Mouse (Mus musculus) embryonic facial prominence, embryonic 10.5 days (tissue): Measurements from ENCODE around the gene C330021F23Rik. TPM values are rescaled to one million over a fixed set of nuclear protein-coding genes. Genes with fewer than 3 reads are reported as not detected.

Source experiments
- DNase-seq: peaks from one replicate; pipeline ENCODE4 v3.0.0-alpha.2; 2017; ENCODE audit warnings: low spot score
- H3K27ac ChIP-seq: fragments of 300-500 bp; sonication (generic); replicated peaks from 2 replicates; pipeline ENCODE4 v1.5.1; 2016; ENCODE audit warnings: mild to moderate bottlenecking
- H3K27me3 ChIP-seq: fragments of 300-500 bp; sonication (generic); replicated peaks from 2 replicates; pipeline ENCODE4 v1.6.1; 2016; ENCODE audit warnings: low read depth, mild to moderate bottlenecking; ENCODE audit not compliant: poor library complexity, severe bottlenecking
- H3K36me3 ChIP-seq: fragments of 300-500 bp; sonication (generic); replicated peaks from 2 replicates; pipeline ENCODE4 v1.6.1; 2016; ENCODE audit warnings: mild to moderate bottlenecking, moderate library complexity
- H3K4me1 ChIP-seq: fragments of 300-500 bp; sonication (generic); 2 replicates; pipeline ENCODE4 v1.6.1; 2016
- H3K4me3 ChIP-seq: fragments of 300-500 bp; sonication (generic); 2 replicates; pipeline ENCODE4 v1.5.1; 2016; ENCODE audit warnings: mild to moderate bottlenecking, moderate library complexity
- H3K9me3 ChIP-seq: fragments of 300-500 bp; sonication (generic); 2 replicates; pipeline ENCODE4 v1.6.1; 2016; ENCODE audit warnings: mild to moderate bottlenecking
- WGBS: fragments of 180-500 bp; shearing (Covaris S2); methylation state at CpG from one replicate; pipeline ENCODE4 v1.1.7; 2016; 5-methylcytosine and 5-hydroxymethylcytosine counted together
- polyA plus RNA-seq: library from polyadenylated mRNA; unstranded; fragments of >200 nt; fragmentation: Nextera tagmentation; extraction: Ambion mirVana; gene quantifications from 2 replicates; pipeline ENCODE4 v1.2.1, GENCODE M21; 2016

The C330021F23Rik gene
- 6.8 and 7.1 TPM in 2 replicates for polyA plus RNA-seq

DNA sequence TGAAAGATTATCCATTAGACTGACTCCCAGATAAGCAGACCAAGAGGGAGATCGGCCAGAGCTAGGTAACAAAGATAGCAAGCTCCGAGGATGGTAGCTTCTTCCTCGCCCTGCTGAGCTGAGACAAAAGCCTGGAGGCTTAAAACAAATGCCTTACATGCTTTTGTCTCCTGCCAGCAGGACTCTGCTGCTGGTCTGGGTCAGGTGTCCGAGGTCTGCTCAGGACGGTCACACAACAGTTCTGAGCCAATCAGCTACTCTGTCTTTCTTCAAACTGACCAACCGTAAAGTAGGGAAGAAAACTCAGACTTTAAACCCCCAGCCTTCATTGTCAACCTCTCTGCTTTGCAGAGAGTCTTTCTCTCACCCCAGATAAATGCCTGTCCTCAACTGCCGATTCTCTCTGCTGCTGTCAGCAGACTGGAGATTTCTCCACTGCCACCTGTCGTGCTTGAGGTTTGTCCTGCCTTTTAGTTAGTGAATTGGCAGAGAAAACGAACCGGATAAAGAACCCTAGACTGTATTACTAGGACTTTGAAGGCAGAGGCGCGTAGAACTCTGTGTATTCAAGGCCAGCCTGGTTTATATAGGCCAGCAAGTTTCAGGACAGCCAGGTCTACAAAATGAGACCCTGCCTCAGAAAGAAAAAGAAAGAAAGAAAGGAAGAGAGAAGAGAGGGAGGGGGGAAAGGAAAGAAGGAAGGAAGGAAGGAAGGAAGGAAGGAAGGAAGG lies at the start of gene C330021F23Rik:
TSS of gene C330021F23Rik (plus strand) at position 350 of the 731 bp plus-strand sequence.
- Histone ChIP-seq H3K9me3 (no peaks in the 10 kb centered on the region), H3K27ac (peak within 1 kb of the TSS; percentile 86), H3K4me1 (peaks cover 22% of the 10 kb centered on the region), H3K36me3 (no peaks in the 10 kb centered on the region), H3K4me3 (peak within 1 kb of the TSS; percentile 53), H3K27me3 (no peaks in the 10 kb centered on the region)
- 2% methylated on average over 12 of the region's 12 CpGs for WGBS
- peak; percentile 64 for DNase-seq

DNA sequence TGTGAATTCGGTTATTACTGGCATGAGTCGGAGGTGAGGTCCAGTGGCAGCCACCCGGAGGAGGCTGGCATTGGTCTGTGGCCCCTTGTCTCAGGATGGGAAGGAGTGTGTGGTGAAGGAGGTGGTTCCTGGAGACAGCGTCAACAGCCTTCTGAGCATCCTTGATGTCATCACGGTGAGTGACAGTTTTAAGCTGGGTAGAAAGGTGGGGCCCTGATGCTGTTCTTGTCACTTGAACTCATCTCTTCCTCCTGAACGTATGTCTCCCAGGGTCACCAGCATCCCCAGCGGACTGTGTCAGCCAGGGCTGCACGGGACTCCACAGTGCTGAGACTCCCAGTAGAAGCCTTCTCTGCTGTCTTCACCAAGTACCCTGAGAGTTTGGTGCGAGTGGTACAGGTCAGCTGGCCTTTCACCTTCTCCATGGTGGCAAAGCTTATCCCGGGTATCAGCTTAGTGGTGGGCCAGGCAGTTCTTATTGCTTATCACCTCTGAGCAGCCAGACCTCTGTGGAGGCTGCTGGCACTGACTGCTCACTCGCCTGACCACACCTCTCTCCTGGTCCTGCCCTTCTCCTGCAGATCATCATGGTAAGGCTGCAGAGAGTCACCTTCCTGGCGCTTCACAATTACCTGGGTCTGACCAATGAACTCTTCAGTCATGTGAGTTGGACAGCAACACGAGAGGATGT lies 45.6 kb upstream of the C330021F23Rik start:
- Histone ChIP-seq H3K36me3 (peaks cover 52% of the 10 kb centered on the region), H3K4me3 (no peak overlapping the region), H3K27ac (no peak overlapping the region), H3K4me1 (peaks cover 3% of the 10 kb centered on the region; the same call in 1 of the 2 replicates), H3K9me3 (no peaks in the 10 kb centered on the region), H3K27me3 (no peaks in the 10 kb centered on the region)
- 92% methylated on average over 13 of the region's 13 CpGs for WGBS
- no peak for DNase-seq

DNA sequence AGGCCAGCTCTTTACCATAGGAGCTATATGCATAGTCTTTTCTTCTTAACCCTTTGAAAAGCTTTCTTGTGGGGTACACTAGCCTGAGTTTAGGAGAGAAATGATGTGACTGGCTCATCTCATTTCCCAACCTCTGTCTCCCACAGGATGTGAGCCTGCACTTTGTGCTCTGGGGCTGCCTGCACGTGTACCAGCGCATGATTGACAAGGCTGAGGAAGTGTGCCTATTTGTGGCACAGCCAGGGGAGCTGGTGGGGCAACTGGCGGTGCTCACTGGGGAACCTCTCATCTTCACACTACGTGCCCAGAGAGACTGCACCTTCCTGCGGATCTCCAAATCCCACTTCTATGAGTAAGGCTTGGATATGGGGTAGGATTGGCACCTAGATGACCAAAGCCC lies 37.0 kb upstream of the C330021F23Rik start:
- H3K27me3 ChIP-seq, result no peaks in the 10 kb centered on the region
- WGBS, result 89% methylated on average over 5 of the region's 5 CpGs
- H3K36me3 ChIP-seq, result peaks cover 45% of the 10 kb centered on the region
- H3K4me1 ChIP-seq, result no peaks in the 10 kb centered on the region
- H3K27ac ChIP-seq, result no peak overlapping the region
- no peak overlapping the region for H3K4me3 ChIP-seq
- H3K9me3 ChIP-seq, result no peaks in the 10 kb centered on the region
- no peak for DNase-seq

DNA sequence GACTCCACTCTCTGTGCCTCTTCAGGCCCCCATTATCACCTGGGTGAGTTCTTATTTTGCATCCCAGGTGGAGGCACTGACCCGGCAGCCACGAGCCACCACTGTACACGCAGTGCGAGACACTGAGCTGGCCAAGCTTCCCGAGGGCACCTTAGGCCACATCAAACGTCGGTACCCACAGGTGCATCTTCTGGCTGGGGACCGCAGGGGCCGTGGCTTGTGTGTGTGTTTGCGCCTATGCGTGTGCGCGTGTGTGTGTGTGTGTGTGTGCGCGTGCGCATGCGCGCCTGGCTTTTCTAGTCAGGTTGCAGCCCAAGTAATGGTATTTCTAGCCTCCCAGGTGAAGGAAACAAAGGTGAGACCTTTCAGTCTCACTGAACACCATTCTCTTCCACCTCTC lies 35.9 kb upstream of the C330021F23Rik start:
- no peaks in the 10 kb centered on the region for H3K27me3 ChIP-seq
- no peak for DNase-seq
- H3K4me3 ChIP-seq, result no peak overlapping the region
- H3K27ac ChIP-seq, result no peak overlapping the region
- no peaks in the 10 kb centered on the region for H3K4me1 ChIP-seq
- H3K36me3 ChIP-seq, result peaks cover 48% of the 10 kb centered on the region
- H3K9me3 ChIP-seq, result no peaks in the 10 kb centered on the region
- WGBS, result 96% methylated on average over 18 of the region's 18 CpGs

DNA sequence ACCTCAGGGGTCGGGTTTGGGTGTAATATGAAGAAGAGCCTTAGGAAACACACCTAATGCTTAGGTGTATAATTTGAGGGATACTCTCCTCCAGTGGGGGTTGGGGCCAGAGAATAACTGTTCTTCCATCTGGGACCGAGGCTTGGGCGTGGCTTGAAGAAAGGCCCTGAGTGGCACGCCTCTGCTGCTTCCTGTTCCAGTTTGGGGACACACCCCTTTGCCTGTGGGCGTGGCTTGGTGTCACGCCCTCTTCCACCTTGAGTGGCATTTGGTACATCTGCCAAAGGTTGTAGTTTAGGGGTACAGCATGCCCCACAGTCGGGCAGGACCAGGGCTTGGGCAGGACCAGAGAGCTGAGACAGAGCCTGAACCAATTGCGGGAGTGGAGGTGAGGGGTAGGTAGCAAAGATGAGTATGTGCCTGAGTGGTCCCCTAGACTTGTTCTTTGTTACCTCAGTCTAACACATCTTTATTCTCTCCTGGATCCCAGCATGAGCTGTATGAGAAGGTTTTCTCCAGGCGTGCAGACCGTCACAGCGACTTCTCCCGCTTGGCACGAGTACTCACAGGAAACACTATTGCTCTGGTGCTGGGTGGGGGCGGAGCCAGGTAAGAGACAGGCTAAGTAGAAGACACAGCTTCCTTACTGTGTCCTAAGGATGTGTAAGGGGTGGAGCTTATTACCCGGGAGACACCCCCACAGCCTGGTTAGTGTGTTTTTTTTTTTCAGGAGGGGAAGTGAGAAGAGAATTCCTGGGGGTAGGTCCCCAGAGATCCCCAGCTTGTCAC lies 31.5 kb upstream of the C330021F23Rik start:
- no peaks in the 10 kb centered on the region for H3K27me3 ChIP-seq
- no peak overlapping the region for H3K4me3 ChIP-seq
- DNase-seq, result no peak
- 55% methylated on average over 15 of the region's 15 CpGs for WGBS
- H3K36me3 ChIP-seq, result peaks cover 80% of the 10 kb centered on the region
- no peaks in the 10 kb centered on the region for H3K4me1 ChIP-seq
- no peaks in the 10 kb centered on the region for H3K9me3 ChIP-seq
- no peak overlapping the region for H3K27ac ChIP-seq

DNA sequence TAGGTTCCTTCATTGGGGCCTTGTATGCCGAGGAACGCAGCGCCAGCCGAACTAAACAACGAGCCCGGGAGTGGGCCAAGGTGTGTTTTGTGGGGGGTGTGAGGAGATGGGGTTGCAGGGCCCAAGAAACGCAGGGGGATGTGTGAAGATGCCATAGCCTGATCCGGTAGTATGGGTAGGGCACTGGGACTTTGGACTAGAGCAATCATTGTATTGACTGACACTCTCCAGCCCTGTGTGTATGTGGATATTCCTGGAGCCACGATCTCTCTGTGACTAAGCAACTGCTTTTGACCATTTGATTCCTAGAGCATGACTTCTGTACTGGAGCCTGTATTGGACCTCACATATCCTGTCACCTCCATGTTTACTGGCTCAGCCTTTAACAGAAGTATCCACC lies 30.9 kb upstream of the C330021F23Rik start:
- 93% methylated on average over 9 of the region's 9 CpGs for WGBS
- no peaks in the 10 kb centered on the region for H3K9me3 ChIP-seq
- no peak overlapping the region for H3K27ac ChIP-seq
- no peaks in the 10 kb centered on the region for H3K4me1 ChIP-seq
- no peaks in the 10 kb centered on the region for H3K27me3 ChIP-seq
- no peak for DNase-seq
- no peak overlapping the region for H3K4me3 ChIP-seq
- H3K36me3 ChIP-seq, result peaks cover 80% of the 10 kb centered on the region

DNA sequence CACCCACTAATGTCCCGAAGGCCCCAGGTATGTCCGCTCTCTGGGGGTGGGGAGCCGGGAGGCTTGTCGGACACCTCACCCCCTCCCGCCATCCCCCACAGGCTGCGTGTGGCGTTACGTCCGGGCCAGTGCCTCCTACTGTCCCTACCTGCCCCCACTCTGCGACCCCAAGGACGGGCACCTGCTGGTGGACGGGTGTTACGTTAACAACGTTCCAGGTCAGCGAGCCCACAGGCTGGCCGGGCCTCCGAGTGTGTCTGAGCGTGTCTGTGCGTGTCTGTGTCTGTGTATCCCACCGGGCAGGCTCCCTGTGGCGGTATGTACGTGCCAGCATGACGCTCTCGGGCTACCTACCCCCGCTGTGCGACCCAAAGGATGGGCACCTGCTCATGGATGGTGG lies 30.1 kb upstream of the C330021F23Rik start:
- H3K4me1 ChIP-seq, result no peaks in the 10 kb centered on the region
- H3K27ac ChIP-seq, result no peak overlapping the region
- DNase-seq, result no peak
- WGBS, result 94% methylated on average over 26 of the region's 26 CpGs
- H3K9me3 ChIP-seq, result no peaks in the 10 kb centered on the region
- no peak overlapping the region for H3K4me3 ChIP-seq
- no peaks in the 10 kb centered on the region for H3K27me3 ChIP-seq
- H3K36me3 ChIP-seq, result peaks cover 80% of the 10 kb centered on the region

DNA sequence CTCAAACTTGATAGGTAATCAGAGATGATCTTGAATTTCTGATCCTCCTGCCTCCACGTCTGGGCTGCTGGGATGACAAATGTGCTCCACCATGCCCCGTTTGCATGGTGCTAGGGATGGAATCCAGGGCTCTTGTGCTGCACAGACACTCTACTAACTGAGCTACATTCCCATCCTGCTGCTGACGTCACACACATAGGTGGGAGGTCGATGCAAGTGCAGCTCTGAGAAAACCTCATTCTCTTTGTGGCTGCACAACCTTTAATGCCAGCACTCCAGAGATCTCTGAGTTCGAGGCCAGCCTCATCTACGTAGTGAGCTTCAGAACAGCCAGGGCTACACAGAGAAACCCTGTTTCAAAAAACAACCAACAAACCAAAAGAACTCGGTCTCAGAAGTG lies 28.6 kb upstream of the C330021F23Rik start:
- WGBS, result 84% methylated on average over 7 of the region's 7 CpGs
- no peaks in the 10 kb centered on the region for H3K9me3 ChIP-seq
- peaks cover 87% of the 10 kb centered on the region for H3K36me3 ChIP-seq
- no peak for DNase-seq
- no peaks in the 10 kb centered on the region for H3K27me3 ChIP-seq
- H3K4me3 ChIP-seq, result no peak overlapping the region
- no peak overlapping the region for H3K27ac ChIP-seq
- H3K4me1 ChIP-seq, result no peaks in the 10 kb centered on the region

DNA sequence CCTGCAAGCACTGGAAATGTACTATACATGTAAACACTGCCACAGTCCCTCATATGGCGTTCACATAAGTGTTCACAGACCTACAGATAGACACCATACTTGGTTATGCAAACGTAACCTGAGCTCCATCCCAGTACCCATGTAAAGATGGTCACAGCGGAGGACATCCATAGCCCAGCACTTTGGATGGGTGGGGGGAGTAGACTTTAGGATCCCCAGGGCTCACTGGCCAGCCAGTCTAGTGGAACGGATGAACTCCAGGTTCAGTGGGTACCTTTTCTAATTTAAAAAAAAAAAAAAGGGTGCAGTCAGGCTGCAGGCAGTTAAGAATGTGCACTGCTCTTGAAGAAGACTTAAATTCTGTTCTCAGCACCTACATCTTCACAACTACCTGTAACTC lies 27.7 kb upstream of the C330021F23Rik start:
- Histone ChIP-seq H3K4me3 (no peak overlapping the region), H3K27me3 (no peaks in the 10 kb centered on the region), H3K9me3 (no peaks in the 10 kb centered on the region), H3K36me3 (peaks cover 96% of the 10 kb centered on the region), H3K27ac (no peak overlapping the region), H3K4me1 (no peaks in the 10 kb centered on the region)
- DNase-seq, result no peak
- 90% methylated on average over 4 of the region's 4 CpGs for WGBS

DNA sequence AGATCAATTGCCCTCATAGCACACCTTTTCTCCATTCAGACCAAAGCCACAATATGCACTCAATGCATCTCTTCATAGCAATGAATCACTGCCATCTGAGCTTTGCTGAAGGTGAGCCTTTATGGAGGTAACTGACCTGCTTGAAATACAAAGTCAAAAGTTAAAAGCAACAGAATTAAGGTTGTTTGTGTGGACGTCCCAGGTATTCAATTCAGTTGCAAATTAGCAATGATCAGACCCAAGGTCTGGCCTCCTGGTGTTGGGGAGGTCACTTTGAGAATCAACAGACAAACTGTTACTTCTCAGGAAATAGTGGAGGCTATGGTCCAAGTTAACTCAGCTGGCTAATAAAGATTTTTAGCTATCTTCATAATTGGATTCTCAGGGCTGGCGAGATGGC lies 21.3 kb upstream of the C330021F23Rik start:
- no peaks in the 10 kb centered on the region for H3K27me3 ChIP-seq
- H3K9me3 ChIP-seq, result no peaks in the 10 kb centered on the region
- no peak for DNase-seq
- peaks cover 51% of the 10 kb centered on the region for H3K36me3 ChIP-seq
- H3K27ac ChIP-seq, result no peak overlapping the region
- no peaks in the 10 kb centered on the region for H3K4me1 ChIP-seq
- no peak overlapping the region for H3K4me3 ChIP-seq
- 90% methylated on average over 2 of the region's 2 CpGs for WGBS

DNA sequence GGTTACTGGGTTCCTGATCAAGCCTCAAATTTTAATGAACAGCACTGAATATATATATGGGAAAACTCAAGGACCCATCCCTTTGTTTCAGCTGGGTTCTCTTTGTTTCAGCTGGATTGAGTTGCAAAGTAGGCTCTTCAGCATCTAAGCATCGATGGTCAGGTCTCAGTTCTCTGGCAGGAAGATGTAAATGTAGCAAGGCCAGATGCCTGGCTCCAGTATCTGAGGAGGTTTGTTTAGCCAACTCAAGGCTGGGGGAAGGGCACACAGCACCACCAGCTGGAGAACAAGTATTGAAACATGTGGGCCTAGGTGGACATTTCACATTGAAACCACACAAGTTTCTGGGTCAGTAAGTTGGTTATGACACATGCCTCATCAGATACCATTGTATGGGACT lies 15.6 kb upstream of the C330021F23Rik start:
- Histone ChIP-seq H3K27me3 (no peaks in the 10 kb centered on the region), H3K4me3 (no peak overlapping the region), H3K27ac (no peak overlapping the region), H3K4me1 (no peaks in the 10 kb centered on the region), H3K36me3 (no peaks in the 10 kb centered on the region), H3K9me3 (no peaks in the 10 kb centered on the region)
- 88% methylated on average over 1 of the region's 1 CpGs for WGBS
- DNase-seq, result no peak

DNA sequence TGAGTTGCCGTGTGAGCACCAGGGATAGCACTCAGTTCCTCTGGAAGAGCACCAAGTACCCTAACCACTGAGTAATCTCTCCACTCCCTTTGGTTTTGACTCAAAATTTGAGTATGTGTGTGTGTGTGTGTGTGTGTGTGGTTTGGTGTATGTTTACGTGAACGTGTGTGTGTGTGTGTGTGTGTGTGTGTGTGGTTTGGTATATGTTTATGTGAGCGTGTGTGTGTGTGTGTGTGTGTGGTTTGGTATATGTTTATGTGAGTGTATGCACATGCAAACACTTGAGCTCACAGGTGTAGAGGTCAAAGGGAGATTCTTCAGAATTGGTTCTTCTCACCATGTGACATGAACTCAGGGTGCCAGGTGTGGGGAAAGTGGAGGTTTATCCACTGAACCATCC lies 11.7 kb upstream of the C330021F23Rik start:
- H3K27me3 ChIP-seq, result no peaks in the 10 kb centered on the region
- WGBS, result 60% methylated on average over 4 of the region's 4 CpGs
- no peak for DNase-seq
- H3K9me3 ChIP-seq, result no peaks in the 10 kb centered on the region
- no peaks in the 10 kb centered on the region for H3K4me1 ChIP-seq
- H3K4me3 ChIP-seq, result no peak overlapping the region
- no peak overlapping the region for H3K27ac ChIP-seq
- no peaks in the 10 kb centered on the region for H3K36me3 ChIP-seq
